Mouse (Mus musculus) kidney, adult 8-10 months (tissue): ENCODE data around the gene Cnr2.

Source experiments
- DNase-seq, 2 experiments: peaks; one replicate each; pipeline ENCODE4 v3.0.0; 2022

Cnr2 gene

DNA sequence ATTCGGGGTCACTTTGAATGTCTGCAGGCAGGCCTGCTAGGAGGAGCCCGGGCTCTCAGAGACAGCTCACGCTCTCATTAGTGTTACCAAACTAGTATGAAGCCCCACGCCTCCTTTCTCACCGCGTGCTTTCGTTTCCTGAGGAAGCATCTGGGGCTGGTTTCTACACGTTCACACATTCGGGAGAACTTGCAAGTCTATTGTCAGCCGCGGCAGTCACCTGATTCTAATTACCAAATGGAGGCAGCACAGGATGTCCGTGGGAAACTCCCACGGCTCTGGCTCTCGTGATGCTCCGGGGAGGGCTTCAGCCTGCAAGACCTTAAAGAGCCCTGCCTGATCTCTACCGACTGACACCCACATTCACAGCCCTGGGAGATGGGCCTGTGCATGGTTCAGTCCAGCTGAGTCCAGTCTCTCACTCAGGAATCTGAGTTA lies 18.6 kb upstream of the Cnr2 start:
- peak; percentile 78 for DNase-seq

DNA sequence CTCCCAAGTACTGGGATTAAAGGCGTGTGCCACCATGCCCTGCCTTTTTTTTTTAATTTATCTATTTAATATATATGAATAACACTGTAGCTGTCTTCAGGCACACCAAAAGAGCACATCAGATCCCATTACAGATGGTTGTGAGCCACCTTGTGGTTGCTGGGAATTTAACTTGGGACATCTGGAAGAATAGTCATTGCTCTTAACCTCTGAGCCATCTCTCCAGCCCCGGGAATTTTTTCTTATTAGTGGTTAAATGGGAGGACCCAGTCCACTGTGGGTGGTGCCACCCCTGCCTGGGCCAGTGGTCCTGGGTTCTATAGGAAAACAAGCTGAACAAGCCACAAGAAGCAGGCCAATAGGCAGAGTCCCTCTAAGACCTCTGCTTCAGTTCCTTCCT lies 17.5 kb upstream of the Cnr2 start:
- peak; percentile 39 to 54 for DNase-seq

DNA sequence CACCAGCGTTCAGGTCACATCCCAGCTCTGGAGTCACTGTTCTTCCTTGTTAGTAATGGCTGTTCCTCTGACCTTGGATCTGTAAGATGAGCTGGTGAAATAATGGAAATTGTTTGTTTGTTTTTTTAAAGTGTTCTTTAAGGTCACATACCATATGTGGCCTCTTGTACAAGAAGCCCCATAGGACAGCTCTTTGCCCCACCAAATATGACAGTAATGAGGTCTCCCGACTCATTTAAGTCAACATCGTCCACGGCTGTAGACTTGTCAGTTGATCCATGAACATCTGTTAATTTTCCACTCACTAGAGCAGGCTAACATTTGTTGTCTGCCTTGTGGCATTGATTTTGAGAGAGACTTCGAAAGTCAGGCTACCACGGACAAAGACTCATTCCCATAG lies 16.2 kb upstream of the Cnr2 start:
- DNase-seq, result no peak

DNA sequence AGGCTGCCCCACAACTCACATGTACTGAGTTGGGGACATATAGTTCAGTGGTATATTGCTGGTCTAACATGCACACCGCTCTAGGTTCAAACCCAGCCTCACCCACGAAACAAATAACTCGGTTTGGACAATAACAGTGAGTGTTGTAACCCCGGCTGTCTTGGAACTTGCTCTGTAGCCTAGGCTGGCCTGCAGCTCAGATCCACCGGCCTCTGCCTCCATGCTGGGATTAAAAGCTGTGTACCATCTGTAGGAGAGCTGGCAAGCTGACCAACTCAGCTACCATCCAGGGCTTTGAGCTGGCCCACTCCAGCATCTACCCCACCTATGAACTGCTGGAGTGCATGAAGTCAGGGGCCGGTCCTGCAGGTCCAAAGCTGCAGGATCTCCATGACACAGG lies 15.2 kb upstream of the Cnr2 start:
- no peak for DNase-seq

DNA sequence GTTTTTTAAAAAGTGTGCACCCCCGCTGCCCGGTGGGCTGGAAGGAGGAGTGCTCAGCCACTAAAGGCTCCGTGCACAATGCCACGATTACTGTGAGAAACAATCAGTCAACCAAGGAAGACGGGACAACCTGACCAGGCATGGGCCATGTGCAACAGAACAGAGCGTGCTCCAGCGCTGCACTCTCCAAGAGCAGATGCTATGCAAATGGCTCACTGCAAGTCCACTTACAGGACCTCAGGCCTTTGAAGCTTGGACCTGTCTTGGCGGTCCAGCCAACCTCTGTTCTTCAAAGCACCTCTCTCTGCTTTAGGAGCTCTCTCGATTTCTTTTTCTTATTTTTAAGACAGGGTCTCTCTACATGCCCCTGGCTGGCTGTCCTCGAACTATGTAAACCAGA lies 14.6 kb upstream of the Cnr2 start:
- peak in 1 of 2 experiments; percentile 43 for DNase-seq

- no peak for DNase-seq
Observed at GRCm38 (mm10) chr4:135882023-135882422, 13.2 kb upstream of the Cnr2 start.

GRCm38 (mm10) chr4:135883401-135883851 lies 11.8 kb upstream of the Cnr2 start:
- peak; percentile 38 to 48 for DNase-seq

DNA sequence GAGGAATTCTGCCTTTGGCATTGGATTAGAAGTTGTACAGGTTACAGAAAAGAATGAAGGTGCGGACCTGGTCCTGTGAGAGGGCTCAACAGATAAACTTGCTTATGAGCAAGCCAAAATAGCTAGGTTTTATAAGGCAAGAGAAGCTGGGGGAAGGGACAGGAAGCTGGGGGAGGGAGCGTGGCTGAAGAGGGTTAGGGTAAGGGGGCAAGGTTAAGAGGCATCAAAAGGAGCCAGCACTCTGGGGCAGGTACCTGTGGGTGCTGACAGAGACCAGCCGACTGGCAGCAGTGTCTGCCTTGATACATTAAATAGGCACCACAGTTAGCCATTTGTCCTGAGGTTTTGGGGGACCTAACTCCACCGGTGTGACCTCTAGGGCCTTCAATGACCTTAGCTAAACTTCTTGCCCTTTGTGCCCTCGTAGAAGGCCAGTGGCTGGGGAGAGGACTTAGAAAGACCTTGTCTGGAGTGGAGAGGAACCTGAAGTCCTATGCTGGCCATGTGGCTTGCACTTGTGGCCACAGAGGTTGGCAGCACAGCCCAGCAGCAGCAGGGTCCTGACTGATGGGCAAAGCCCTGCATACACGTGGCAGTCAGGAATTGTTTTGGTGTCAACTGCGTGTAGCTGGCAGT lies 11.2 kb upstream of the Cnr2 start:
- no peak for DNase-seq

GRCm38 (mm10) chr4:135884531-135884930 lies 10.7 kb upstream of the Cnr2 start:
- DNase-seq, result no peak

- DNase-seq, result no peak
Observed at GRCm38 (mm10) chr4:135885676-135886075, 9.5 kb upstream of the Cnr2 start.

GRCm38 (mm10) chr4:135886184-135886583 lies 9.0 kb upstream of the Cnr2 start:
- no peak for DNase-seq

GRCm38 (mm10) chr4:135888448-135889057 lies 6.6 kb upstream of the Cnr2 start:
- DNase-seq, result no peak

DNA sequence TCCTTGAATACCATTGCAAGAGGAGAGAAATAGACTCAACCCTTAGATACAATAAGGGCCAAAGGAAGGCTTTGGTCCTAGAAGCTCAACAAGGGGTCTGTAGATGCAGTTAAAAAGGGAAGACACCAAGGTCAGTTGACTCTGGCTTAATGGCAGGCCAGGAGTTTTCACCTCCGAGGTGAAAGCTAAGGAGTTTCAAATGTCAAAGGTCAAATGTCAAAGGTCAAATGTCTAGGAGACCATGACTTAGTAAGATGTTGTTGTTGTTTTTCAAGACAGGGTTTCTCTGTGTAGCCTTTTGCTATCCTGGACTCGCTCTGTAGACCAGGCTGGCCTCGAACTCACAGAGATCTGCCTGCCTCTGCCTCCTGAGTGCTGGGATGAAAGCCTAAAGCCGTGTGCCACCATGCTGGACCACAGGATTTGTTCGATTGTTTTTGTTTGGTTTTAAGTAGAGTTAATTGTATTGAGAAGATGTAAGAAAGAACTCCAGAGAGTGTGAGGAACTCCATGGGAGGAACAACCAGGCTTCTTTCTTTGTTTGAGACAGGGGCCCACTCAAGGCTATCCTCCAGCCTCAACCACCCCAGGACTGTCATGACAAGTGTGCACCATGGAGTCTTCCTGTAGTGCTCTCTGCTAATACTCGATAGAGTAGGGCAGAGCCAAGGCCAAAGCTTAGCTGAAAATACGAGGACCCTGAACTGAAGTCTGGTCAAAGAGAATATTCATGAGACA lies 5.9 kb upstream of the Cnr2 start:
- DNase-seq, result no peak

GRCm38 (mm10) chr4:135889884-135890283 lies 5.3 kb upstream of the Cnr2 start:
- DNase-seq, result peak; percentile 58 to 84

GRCm38 (mm10) chr4:135891539-135891938 lies 3.7 kb upstream of the Cnr2 start:
- DNase-seq, result no peak

DNA sequence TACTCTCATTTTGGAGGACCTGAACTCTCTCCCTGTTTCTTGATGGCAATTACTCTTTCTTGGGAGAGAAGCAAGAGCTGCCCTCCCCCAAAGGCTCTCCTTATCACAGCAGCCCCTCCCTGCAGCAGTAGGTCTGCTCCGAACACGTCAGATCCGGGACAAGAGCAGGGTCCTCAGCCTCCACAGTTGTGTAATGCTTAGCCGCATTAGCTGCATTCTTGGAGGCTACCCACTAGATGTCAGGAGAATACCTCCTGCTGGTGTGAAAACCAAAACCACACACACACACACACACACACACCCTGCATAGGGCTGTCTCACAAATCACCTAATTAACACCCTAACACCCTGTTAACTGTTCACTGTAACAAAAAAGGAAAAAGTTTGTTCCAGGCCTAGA lies 2.3 kb upstream of the Cnr2 start:
- DNase-seq, result no peak

GRCm38 (mm10) chr4:135896157-135896556 lies 963 bp downstream of the Cnr2 start:
- no peak for DNase-seq

GRCm38 (mm10) chr4:135898380-135899049 lies 3.3 kb downstream of the Cnr2 start:
- DNase-seq, result no peak

GRCm38 (mm10) chr4:135899050-135899448 lies 3.9 kb downstream of the Cnr2 start:
- DNase-seq, result no peak

- no peak for DNase-seq
Observed at GRCm38 (mm10) chr4:135900008-135900407, 4.8 kb downstream of the Cnr2 start.

- DNase-seq, result no peak
Observed at GRCm38 (mm10) chr4:135902606-135903242, 7.5 kb downstream of the Cnr2 start.

DNA sequence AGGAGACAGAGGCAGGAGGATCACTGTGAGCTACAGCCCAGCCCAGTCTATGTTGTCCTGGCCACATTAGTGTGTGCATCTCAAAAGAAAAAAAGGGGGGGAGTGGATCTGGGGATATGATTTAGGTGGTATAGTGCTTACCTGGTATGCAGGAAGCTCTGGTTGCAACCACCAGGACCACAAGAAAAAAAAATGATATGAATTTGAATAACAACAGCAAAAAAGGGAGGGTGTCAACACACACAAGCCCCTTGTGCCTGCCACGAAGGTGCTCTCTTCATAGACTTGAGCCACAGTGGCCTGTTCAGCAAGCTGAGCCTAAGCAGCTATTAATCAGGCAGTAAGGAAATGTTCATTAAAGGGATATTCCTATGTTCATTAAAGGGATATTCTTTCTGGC lies 9.6 kb downstream of the Cnr2 start:
- DNase-seq, result no peak

- DNase-seq, result no peak
Observed at GRCm38 (mm10) chr4:135906633-135907032, 11.4 kb downstream of the Cnr2 start.
